ENCODE assay signal across 8 mouse cellular contexts in the genomic region with DNA sequence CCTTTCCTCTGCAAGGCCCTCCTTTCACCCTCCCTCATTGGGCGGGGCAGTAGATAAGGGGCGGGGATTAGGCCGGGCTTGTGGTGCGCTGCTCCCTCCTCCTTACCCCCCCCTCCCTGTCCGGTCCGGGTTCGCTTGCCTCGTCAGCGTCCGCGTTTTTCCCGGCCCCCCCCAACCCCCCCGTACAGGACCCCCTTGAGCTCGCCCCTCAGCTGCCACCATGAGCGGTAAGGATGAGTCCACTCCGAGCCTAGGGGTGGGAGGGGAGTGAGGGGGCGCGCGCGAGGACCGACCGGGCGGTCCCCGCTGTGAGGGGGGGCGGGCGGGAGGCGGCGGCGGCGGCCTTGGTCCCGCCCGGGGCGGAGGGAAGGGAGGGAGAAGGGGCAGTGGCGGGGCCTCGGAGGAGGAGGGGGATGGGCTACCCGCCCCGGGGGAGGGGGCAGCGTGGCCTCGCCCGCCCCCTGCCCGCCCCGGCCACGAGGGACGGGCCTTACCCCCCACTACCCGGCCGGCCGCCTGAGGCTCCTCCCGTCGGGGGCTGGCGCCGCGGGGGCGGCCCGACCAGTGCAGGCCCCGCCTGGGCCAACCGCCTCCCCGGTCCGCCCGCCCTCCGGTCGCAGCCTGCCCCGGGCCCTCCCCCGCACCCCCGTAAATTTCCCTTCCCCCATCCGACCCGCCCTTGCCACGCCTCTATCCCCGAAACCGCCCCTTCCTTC. TPM values are rescaled to one million over a fixed set of nuclear protein-coding genes. Genes with fewer than 3 reads are reported as not detected.
DNase-seq lines count a peak whose midpoint lies in the region; ATAC-seq and TF ChIP-seq lines count a peak whose summit lies in the region.

No protein-coding gene starts in this region.

- H3K9ac ChIP-seq in forebrain, embryonic 16.5 days (replicated peaks; ENCODE audit: low read depth, low read length): peak overlapping the region; percentile 93

- H3K4me1 ChIP-seq in cerebellum, adult 2 months (ENCODE audit: control insufficient read depth, insufficient read depth, low read length): peaks cover 17% of the 10 kb centered on the region
- peaks cover 36% of the 10 kb centered on the region for H3K4me1 ChIP-seq in forebrain, embryonic 16.5 days (replicated peaks; ENCODE audit: control insufficient read depth, insufficient read depth, low read length)
- peaks cover 50% of the 10 kb centered on the region for H3K4me1 ChIP-seq in hindbrain, embryonic 10.5 days (replicated peaks)

- peak overlapping the region; percentile 63 for H3K4me2 ChIP-seq in forebrain, embryonic 16.5 days (ENCODE audit: low read length)

- DNase-seq in Muller cell, postnatal 12 days (ENCODE audit: inconsistent ontology term): peak; percentile 97
- peak; percentile 70 to 74 for DNase-seq in cerebellum, adult 2 months
- no peak for DNase-seq in hindbrain, embryonic 10.5 days (ENCODE audit: low spot score)
- peak; percentile 49 to 51 for DNase-seq in layer of hippocampus, postnatal 25 days (ENCODE audit: extremely low spot score in 1 of 2, low spot score in 1 of 2)
- DNase-seq in lung, postnatal 25 days (ENCODE audit: low spot score): peak; percentile 86
- DNase-seq in right cerebral cortex, postnatal 25 days: peak; percentile 72
- DNase-seq in urinary bladder, postnatal 36 days (ENCODE audit: low spot score in 2 of 2): peak; percentile 75 to 87

- TF ChIP-seq POLR2A in cerebellum, adult 2 months (IDR thresholded peaks at IDR 0.05; ENCODE audit: borderline replicate concordance, insufficient read depth, low read length): peak; percentile 32; the same call in 1 of the 2 replicates

- peaks cover 26% of the 10 kb centered on the region for H3K36me3 ChIP-seq in forebrain, embryonic 16.5 days (ENCODE audit: control insufficient read depth, insufficient read depth)
- peaks cover 42% of the 10 kb centered on the region for H3K36me3 ChIP-seq in hindbrain, embryonic 10.5 days

- no peak for TF ChIP-seq CTCF in cerebellum, adult 2 months (IDR thresholded peaks at IDR 0.05; ENCODE audit: borderline replicate concordance, insufficient read depth, low read depth, low read length)

- peak overlapping the region; percentile 67 for H3K4me3 ChIP-seq in cerebellum, adult 2 months (replicated peaks; ENCODE audit: insufficient read depth, low read depth, low read length)
- H3K4me3 ChIP-seq in forebrain, embryonic 16.5 days (replicated peaks; ENCODE audit: low read length): peak overlapping the region; percentile 83
- peak overlapping the region; percentile 93 for H3K4me3 ChIP-seq in hindbrain, embryonic 10.5 days

- H3K27me3 ChIP-seq in cerebellum, adult 2 months (ENCODE audit: control insufficient read depth, insufficient read depth, low read length): no peaks in the 10 kb centered on the region
- no peaks in the 10 kb centered on the region for H3K27me3 ChIP-seq in forebrain, embryonic 16.5 days (replicated peaks; ENCODE audit: control insufficient read depth, insufficient read depth, low read length)
- no peaks in the 10 kb centered on the region for H3K27me3 ChIP-seq in hindbrain, embryonic 10.5 days (ENCODE audit: insufficient read depth, poor library complexity, severe bottlenecking)

- H3K27ac ChIP-seq in cerebellum, adult 2 months (ENCODE audit: insufficient read depth, low read length): no peak overlapping the region; the same call in 1 of the 2 replicates
- H3K27ac ChIP-seq in forebrain, embryonic 16.5 days (ENCODE audit: low read length): peak overlapping the region; percentile 91
- H3K27ac ChIP-seq in hindbrain, embryonic 10.5 days: peak overlapping the region; percentile 100

- no peaks in the 10 kb centered on the region for H3K9me3 ChIP-seq in forebrain, embryonic 16.5 days (ENCODE audit: control insufficient read depth, low read length)
- H3K9me3 ChIP-seq in hindbrain, embryonic 10.5 days: no peaks in the 10 kb centered on the region

- 2% methylated on average over 37 of the region's 69 CpGs for WGBS in cerebellum, adult 2 months
- WGBS in forebrain, embryonic 16.5 days: under 1% methylated on average over 32 of the region's 69 CpGs
- 1% methylated on average over 57 of the region's 69 CpGs for WGBS in hindbrain, embryonic 10.5 days

- no peak for ATAC-seq in forebrain, embryonic 16.5 days

RNA-seq across cellular contexts. Expression of a gene that starts 0.4 kb away (rescaled TPM):
- polyA plus RNA-seq in cerebellum, adult 2 months (2012; rRNA removed): 12.6 and 14.1 TPM in 2 replicates
- 5.0 and 5.9 TPM in 2 replicates for polyA plus RNA-seq in forebrain, embryonic 16.5 days (2015; fragmentation: Nextera tagmentation; extraction: Ambion mirVana)
- polyA plus RNA-seq in hindbrain, embryonic 10.5 days (2016; fragmentation: Nextera tagmentation; extraction: Ambion mirVana): 6.1 and 9.3 TPM in 2 replicates
- 10 to 100 TPM; 22.5 to 24.2 TPM for total RNA-seq in layer of hippocampus, postnatal 25 days (2021)

RNA-seq across cellular contexts. Expression of a gene that starts 38.8 kb away (rescaled TPM):
- 3.2 TPM in 2 replicates for polyA plus RNA-seq in cerebellum, adult 2 months (2012; rRNA removed)
- 0.32 and 0.58 TPM in 2 replicates for polyA plus RNA-seq in forebrain, embryonic 16.5 days (2015; fragmentation: Nextera tagmentation; extraction: Ambion mirVana)
- polyA plus RNA-seq in hindbrain, embryonic 10.5 days (2016; fragmentation: Nextera tagmentation; extraction: Ambion mirVana): 0.17 and 0.18 TPM in 2 replicates
- under 1 TPM; 0.80 to 0.91 TPM for total RNA-seq in layer of hippocampus, postnatal 25 days (2021)

RNA-seq across cellular contexts. Expression of a gene that starts 39.4 kb away (rescaled TPM):
- 1.4 TPM in 2 replicates for polyA plus RNA-seq in cerebellum, adult 2 months (2012; rRNA removed)
- polyA plus RNA-seq in forebrain, embryonic 16.5 days (2015; fragmentation: Nextera tagmentation; extraction: Ambion mirVana): 0.38 and 1.1 TPM in 2 replicates
- polyA plus RNA-seq in hindbrain, embryonic 10.5 days (2016; fragmentation: Nextera tagmentation; extraction: Ambion mirVana): 1.0 and 1.2 TPM in 2 replicates
- total RNA-seq in layer of hippocampus, postnatal 25 days (2021): under 1 TPM; 0.86 to 0.99 TPM

RNA-seq across cellular contexts. Expression of a gene that starts 52.5 kb away (rescaled TPM):
- polyA plus RNA-seq in cerebellum, adult 2 months (2012; rRNA removed): 160 and 164 TPM in 2 replicates
- 79.0 and 80.9 TPM in 2 replicates for polyA plus RNA-seq in forebrain, embryonic 16.5 days (2015; fragmentation: Nextera tagmentation; extraction: Ambion mirVana)
- polyA plus RNA-seq in hindbrain, embryonic 10.5 days (2016; fragmentation: Nextera tagmentation; extraction: Ambion mirVana): 84.3 and 98.2 TPM in 2 replicates
- total RNA-seq in layer of hippocampus, postnatal 25 days (2021): 10 to 100 TPM; 32.2 to 36.9 TPM

RNA-seq across cellular contexts. Expression of a gene that starts 55.8 kb away (rescaled TPM):
- 29.7 and 33.1 TPM in 2 replicates for polyA plus RNA-seq in cerebellum, adult 2 months (2012; rRNA removed)
- 42.0 and 44.7 TPM in 2 replicates for polyA plus RNA-seq in forebrain, embryonic 16.5 days (2015; fragmentation: Nextera tagmentation; extraction: Ambion mirVana)
- polyA plus RNA-seq in hindbrain, embryonic 10.5 days (2016; fragmentation: Nextera tagmentation; extraction: Ambion mirVana): 102 and 122 TPM in 2 replicates
- 10 to 100 TPM; 19.6 to 23.1 TPM for total RNA-seq in layer of hippocampus, postnatal 25 days (2021)
